Mouse (Mus musculus): Measurements from ENCODE around the gene Sh2d2a. TPM values are rescaled to one million over a fixed set of nuclear protein-coding genes. Genes with fewer than 3 reads are reported as not detected.
A peak's percentile ranks its signal among the peaks of the same experiment; 100 is the strongest.

Sh2d2a gene
- total and polyA plus RNA-seq, 3 experiments, result 23.2 to 66.8 (median 39.2) TPM

DNA sequence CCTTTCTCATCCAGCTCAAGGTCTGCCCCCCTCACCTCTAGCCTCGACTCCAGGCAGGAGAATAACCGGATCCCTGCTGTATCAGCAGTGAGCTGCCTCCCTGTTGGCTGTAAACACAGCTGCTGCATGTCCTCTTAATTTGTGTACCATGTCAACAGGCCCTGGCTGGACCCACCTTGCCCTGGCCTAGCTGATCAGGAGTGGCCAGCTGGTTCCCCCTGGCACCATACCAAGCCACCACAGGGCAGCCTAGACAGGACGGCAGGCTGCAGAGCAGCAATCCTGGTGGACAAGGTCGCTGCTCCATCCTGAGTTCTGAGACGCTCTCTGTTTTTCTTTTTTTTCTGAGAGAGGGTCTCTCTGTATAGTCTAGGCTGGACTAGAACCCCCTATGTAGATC lies 44.9 kb upstream of the Sh2d2a start:
- TF ChIP-seq ETS1 (conservative IDR thresholded peaks at IDR 0.05; ENCODE audit: low read depth, low read length), result no peak
- no peak for TF ChIP-seq TBP (conservative IDR thresholded peaks at IDR 0.05; ENCODE audit: low read depth, low read length)
- no peak for TF ChIP-seq POLR2AphosphoS2 (IDR thresholded peaks at IDR 0.05; ENCODE audit: low read depth, low read length)
- TF ChIP-seq USF2 (conservative IDR thresholded peaks at IDR 0.05; ENCODE audit: low read depth, low read length), result no peak
- TF ChIP-seq CHD2 (IDR thresholded peaks at IDR 0.05; ENCODE audit: low read length), result no peak
- no peak for TF ChIP-seq ZKSCAN1 (IDR thresholded peaks at IDR 0.05; ENCODE audit: borderline replicate concordance, low read depth, low read length)
- TF ChIP-seq SMC3 (IDR thresholded peaks at IDR 0.05; ENCODE audit: low read depth, low read length), result no peak
- no peak for TF ChIP-seq RCOR1 (conservative IDR thresholded peaks at IDR 0.05; ENCODE audit: low read depth, low read length)
- no peak for TF ChIP-seq JUND (conservative IDR thresholded peaks at IDR 0.05; ENCODE audit: low read depth, low read length)
- TF ChIP-seq MAFK (IDR thresholded peaks at IDR 0.05; ENCODE audit: insufficient replicate concordance, low read length), result no peak
- TF ChIP-seq ZC3H11A (IDR thresholded peaks at IDR 0.05; ENCODE audit: low read depth, low read length), result no peak
- TF ChIP-seq HCFC1 (IDR thresholded peaks at IDR 0.05; ENCODE audit: low read depth, low read length), result no peak
- no peak for TF ChIP-seq GABPA (IDR thresholded peaks at IDR 0.05; ENCODE audit: insufficient replicate concordance, low read depth, low read length)
- TF ChIP-seq CHD1 (IDR thresholded peaks at IDR 0.05; ENCODE audit: low read depth, low read length), result no peak
- no peak for TF ChIP-seq ELF1 (IDR thresholded peaks at IDR 0.05; ENCODE audit: low read depth, low read length)
- TF ChIP-seq ZNF384 (IDR thresholded peaks at IDR 0.05; ENCODE audit: low read depth, low read length), result no peak
- TF ChIP-seq BHLHE40 (IDR thresholded peaks at IDR 0.05; ENCODE audit: low read depth, low read length), result no peak
- no peak for TF ChIP-seq PAX5 (IDR thresholded peaks at IDR 0.05; ENCODE audit: low read length)
- TF ChIP-seq KAT2A (IDR thresholded peaks at IDR 0.05; ENCODE audit: insufficient replicate concordance, low read length), result no peak
- no peak overlapping the region for H3K9ac ChIP-seq (ENCODE audit: insufficient read depth, low read depth)
- H3K4me3 ChIP-seq (replicated peaks in 1 of 3; ENCODE audit: low read depth in 2 of 3, low read length in 2 of 3, poor library complexity in 1 of 3), result no peak overlapping the region
- no peaks in the 10 kb centered on the region for H3K79me2 ChIP-seq (replicated peaks; ENCODE audit: control insufficient read depth, extremely low read depth, insufficient read depth, poor library complexity, severe bottlenecking)
- in situ Hi-C loops (cut with MboI; ENCODE audit: low pct_ligation_motif_present, low pct_unique_long_range_greater_than_20kb, low sequenced_read_pairs) (no loop called here), dilution Hi-C loops (cut with MboI; ENCODE audit: extremely low pct_ligation_motif_present, extremely low pct_unique_long_range_greater_than_20kb, low sequenced_read_pairs) (no loop called here)
- no peak for DNase-seq (ENCODE audit: extremely low read depth)
- H3K27ac ChIP-seq (ENCODE audit: insufficient read depth, low read depth), result no peak overlapping the region
- no peaks in the 10 kb centered on the region for H3K9me3 ChIP-seq (replicated peaks; ENCODE audit: low read length)
- peaks cover 5 to 16% of the 10 kb centered on the region in 2 experiments; a peak in 2 of 4 replicates for H3K4me1 ChIP-seq (ENCODE audit: control insufficient read depth in 1 of 2, insufficient read depth in 2 of 2)
- peaks cover 98% of the 10 kb centered on the region for H3K27me3 ChIP-seq (replicated peaks)
- H3K4me2 ChIP-seq (ENCODE audit: insufficient read depth, low read depth, poor library complexity, severe bottlenecking), result no peak overlapping the region
- H3K36me3 ChIP-seq (replicated peaks in 1 of 2; ENCODE audit: control insufficient read depth in 1 of 2, insufficient read depth in 1 of 2, low read length in 1 of 2), result no peaks in the 10 kb centered on the region

DNA sequence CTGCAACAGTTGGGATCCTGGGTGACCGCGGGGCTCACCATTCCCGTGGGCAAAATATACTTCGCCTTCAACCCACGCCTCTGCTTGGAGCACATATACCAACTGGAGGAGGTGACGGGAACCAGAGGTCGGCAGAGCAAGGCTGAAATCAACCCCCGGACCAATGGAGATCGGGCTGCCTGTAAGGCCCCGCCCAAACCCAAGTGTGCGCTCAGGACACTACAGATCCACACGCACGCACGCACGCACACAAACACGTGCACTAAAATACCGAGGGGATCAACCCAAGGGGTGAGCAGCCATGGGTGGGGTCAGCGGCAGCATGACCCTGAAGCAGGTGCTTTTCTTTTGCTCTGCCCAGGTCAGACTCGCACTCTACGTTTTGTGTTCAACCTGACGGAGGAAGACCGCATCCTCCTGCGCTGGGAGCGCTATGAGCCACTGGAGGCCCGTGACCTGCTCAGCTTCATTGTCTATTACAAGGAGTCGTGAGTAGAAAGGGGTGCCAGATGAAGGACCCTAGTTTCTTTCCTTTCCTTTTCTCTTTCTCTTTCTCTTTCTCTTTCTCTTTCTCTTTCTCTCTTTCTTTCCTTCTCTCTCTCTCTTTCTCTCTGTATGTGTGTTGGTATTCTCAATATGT lies 42.4 kb upstream of the Sh2d2a start:
- Histone ChIP-seq H3K9me3 (replicated peaks; ENCODE audit: low read length) (no peaks in the 10 kb centered on the region), H3K27me3 (replicated peaks) (peaks cover 94% of the 10 kb centered on the region), H3K4me1 (ENCODE audit: control insufficient read depth in 1 of 2, insufficient read depth in 2 of 2) (peaks cover 0 to 16% of the 10 kb centered on the region in 2 experiments; a peak in 2 of 4 replicates), H3K27ac (ENCODE audit: insufficient read depth, low read depth) (no peak overlapping the region), H3K4me3 (replicated peaks in 1 of 3; ENCODE audit: low read depth in 2 of 3, low read length in 2 of 3, poor library complexity in 1 of 3) (peak overlapping the region; percentile 8 to 43 (median 29)), H3K4me2 (ENCODE audit: insufficient read depth, low read depth, poor library complexity, severe bottlenecking) (peak overlapping the region; percentile 46), H3K9ac (ENCODE audit: insufficient read depth, low read depth) (no peak overlapping the region), H3K79me2 (replicated peaks; ENCODE audit: control insufficient read depth, extremely low read depth, insufficient read depth, poor library complexity, severe bottlenecking) (no peaks in the 10 kb centered on the region), H3K36me3 (replicated peaks in 1 of 2; ENCODE audit: control insufficient read depth in 1 of 2, insufficient read depth in 1 of 2, low read length in 1 of 2) (no peaks in the 10 kb centered on the region)
- DNase-seq (ENCODE audit: extremely low read depth), result peak; percentile 27
- in situ Hi-C loops (cut with MboI; ENCODE audit: low pct_ligation_motif_present, low pct_unique_long_range_greater_than_20kb, low sequenced_read_pairs) (no loop called here), dilution Hi-C loops (cut with MboI; ENCODE audit: extremely low pct_ligation_motif_present, extremely low pct_unique_long_range_greater_than_20kb, low sequenced_read_pairs) (no loop called here)
- no peak for TF ChIP-seq TBP (conservative IDR thresholded peaks at IDR 0.05; ENCODE audit: low read depth, low read length)
- TF ChIP-seq ZNF384 (IDR thresholded peaks at IDR 0.05; ENCODE audit: low read depth, low read length), result no peak
- no peak for TF ChIP-seq ELF1 (IDR thresholded peaks at IDR 0.05; ENCODE audit: low read depth, low read length)
- TF ChIP-seq SIN3A (IDR thresholded peaks at IDR 0.05; ENCODE audit: low read length), result no peak
- peak; percentile 86 for TF ChIP-seq MAX (IDR thresholded peaks at IDR 0.05; ENCODE audit: low read length)
- TF ChIP-seq JUND (conservative IDR thresholded peaks at IDR 0.05; ENCODE audit: low read depth, low read length), result no peak
- TF ChIP-seq POLR2AphosphoS2 (IDR thresholded peaks at IDR 0.05; ENCODE audit: low read depth, low read length), result no peak
- peak; percentile 81 for TF ChIP-seq MXI1 (IDR thresholded peaks at IDR 0.05; ENCODE audit: low read depth, low read length)
- no peak for TF ChIP-seq IRF4 (IDR thresholded peaks at IDR 0.05; ENCODE audit: low read depth, low read length)
- TF ChIP-seq E2F4 (IDR thresholded peaks at IDR 0.05; ENCODE audit: insufficient replicate concordance, low read depth, low read length), result no peak
- no peak for TF ChIP-seq KAT2A (IDR thresholded peaks at IDR 0.05; ENCODE audit: insufficient replicate concordance, low read length)
- peak; percentile 94 for TF ChIP-seq BHLHE40 (IDR thresholded peaks at IDR 0.05; ENCODE audit: low read depth, low read length)
- TF ChIP-seq NELFE (IDR thresholded peaks at IDR 0.05; ENCODE audit: low read depth, low read length), result no peak
- peak; percentile 29; the same call in 1 of the 2 replicates for TF ChIP-seq MYC (IDR thresholded peaks at IDR 0.05; ENCODE audit: low read depth, low read length)
- no peak for TF ChIP-seq CTCF (conservative IDR thresholded peaks at IDR 0.05 in 1 of 2, IDR thresholded peaks at IDR 0.05 in 1 of 2; ENCODE audit: low read depth in 2 of 2, low read length in 2 of 2)
- TF ChIP-seq TCF12 (IDR thresholded peaks at IDR 0.05; ENCODE audit: low read depth, low read length), result no peak
- no peak for TF ChIP-seq RCOR1 (conservative IDR thresholded peaks at IDR 0.05; ENCODE audit: low read depth, low read length)
- no peak for TF ChIP-seq HCFC1 (IDR thresholded peaks at IDR 0.05; ENCODE audit: low read depth, low read length)
- no peak for TF ChIP-seq USF2 (conservative IDR thresholded peaks at IDR 0.05; ENCODE audit: low read depth, low read length)
- TF ChIP-seq RAD21 (IDR thresholded peaks at IDR 0.05; ENCODE audit: low read depth, low read length), result no peak

All from CH12.LX (cell line).